Mouse (Mus musculus) hindbrain, embryonic 14.5 days (tissue): ENCODE measurements around the gene Plin3. TPM values are rescaled to one million over a fixed set of nuclear protein-coding genes. Genes with fewer than 3 reads are reported as not detected.

Experiments
- ATAC-seq: fragments of 200-750 bp; cut with Nextera tagmentation; 2 replicates; pipeline ENCODE4 v1.8.0; 2017; ENCODE audit warnings: moderate number of reproducible peaks, mild to moderate bottlenecking, moderate TSS enrichment, moderate library complexity; ENCODE audit not compliant: low FRiP score
- DNase-seq: peaks from one replicate; pipeline ENCODE4 v3.0.0-alpha.2; 2015; ENCODE audit warnings: low spot score
- H3K27ac ChIP-seq: fragments of 300-500 bp; sonication (generic); 2 replicates; pipeline ENCODE4 v1.5.1; 2014; ENCODE audit warnings: mild to moderate bottlenecking, moderate library complexity
- H3K27me3 ChIP-seq: fragments of 300-500 bp; sonication (generic); 2 replicates; pipeline ENCODE4 v1.6.1; 2014; ENCODE audit warnings: mild to moderate bottlenecking, low read length, mixed read lengths; ENCODE audit not compliant: control insufficient read depth, insufficient read depth
- H3K36me3 ChIP-seq: fragments of 300-500 bp; sonication (generic); replicated peaks from 2 replicates; pipeline ENCODE4 v1.6.1; 2014; ENCODE audit not compliant: control insufficient read depth, insufficient read depth
- H3K4me1 ChIP-seq: fragments of 300-500 bp; sonication (generic); replicated peaks from 2 replicates; pipeline ENCODE4 v1.6.1; 2014; ENCODE audit warnings: antibody characterized with exemption, low read length, mixed read lengths; ENCODE audit not compliant: control insufficient read depth, insufficient read depth
- H3K4me2 ChIP-seq: fragments of 300-500 bp; sonication (generic); replicated peaks from 2 replicates; pipeline ENCODE4 v1.6.1; 2014; ENCODE audit warnings: mild to moderate bottlenecking, moderate library complexity
- H3K4me3 ChIP-seq: fragments of 300-500 bp; sonication (generic); replicated peaks from 2 replicates; pipeline ENCODE4 v1.5.1; 2014; ENCODE audit warnings: mild to moderate bottlenecking, low read length
- H3K9ac ChIP-seq: fragments of 300-500 bp; sonication (generic); 2 replicates; pipeline ENCODE4 v1.6.1; 2014
- H3K9me3 ChIP-seq: fragments of 300-500 bp; sonication (generic); 2 replicates; pipeline ENCODE4 v1.6.1; 2016; ENCODE audit warnings: low read length; ENCODE audit not compliant: control insufficient read depth
- WGBS: fragments of 180-500 bp; shearing (Covaris S2); extraction: QIAGEN DNeasy Blood & Tissue Kit; methylation state at CpG from one replicate; pipeline ENCODE4 v1.1.7; 2014; 5-methylcytosine and 5-hydroxymethylcytosine counted together
- polyA plus RNA-seq: library from polyadenylated mRNA; unstranded; fragments of >200 nt; fragmentation: Nextera tagmentation; extraction: Ambion mirVana; gene quantifications from 2 replicates; pipeline ENCODE4 v1.2.1, GENCODE M21; 2014

Gene Plin3
- polyA plus RNA-seq, 1 experiment from 2014 or later = 16.4 TPM

- Histone ChIP-seq H3K9ac (no peak overlapping the region), H3K9me3 (no peaks in the 10 kb centered on the region), H3K4me2 (no peak overlapping the region), H3K27ac (no peak overlapping the region), H3K4me3 (no peak overlapping the region), H3K27me3 (no peaks in the 10 kb centered on the region), H3K4me1 (peaks cover 11% of the 10 kb centered on the region; the same call in 1 of the 2 replicates), H3K36me3 (no peaks in the 10 kb centered on the region)
- ATAC-seq = no peak
- DNase-seq = no peak
- WGBS = 80% methylated on average over 3 of the region's 3 CpGs
These were observed 20.0 kb downstream of the Plin3 start for GRCm38 (mm10) chr17:56272644-56273043.

GRCm38 (mm10) chr17:56271609-56272253 lies 20.9 kb downstream of the Plin3 start:
- no peak for DNase-seq
- no peaks in the 10 kb centered on the region for H3K27me3 ChIP-seq
- H3K4me2 ChIP-seq = no peak overlapping the region

GRCm38 (mm10) chr17:56269741-56270140 lies 22.9 kb downstream of the Plin3 start:
- H3K27ac ChIP-seq = peak overlapping the region; percentile 70
- H3K36me3 ChIP-seq = peaks cover 8% of the 10 kb centered on the region
- no peaks in the 10 kb centered on the region; the same call in 1 of the 2 replicates for H3K4me1 ChIP-seq
- DNase-seq (no peak), ATAC-seq (peak; percentile 38; the same call in 1 of the 2 replicates)
- no peaks in the 10 kb centered on the region for H3K27me3 ChIP-seq
- 67% methylated on average over 3 of the region's 3 CpGs for WGBS
- peak overlapping the region; percentile 29 for H3K4me3 ChIP-seq
- peak overlapping the region; percentile 49 for H3K9ac ChIP-seq
- no peaks in the 10 kb centered on the region for H3K9me3 ChIP-seq
- peak overlapping the region; percentile 56 for H3K4me2 ChIP-seq

More at GRCm38 (mm10) chr17:56271609-56272253, 20.9 kb downstream of the Plin3 start:
- Histone ChIP-seq H3K36me3 (no peaks in the 10 kb centered on the region), H3K27ac (no peak overlapping the region), H3K9ac (no peak overlapping the region), H3K4me1 (peaks cover 9% of the 10 kb centered on the region; the same call in 1 of the 2 replicates), H3K4me3 (no peak overlapping the region), H3K9me3 (no peaks in the 10 kb centered on the region)
- 89% methylated on average over 12 of the region's 12 CpGs for WGBS
- ATAC-seq = no peak

GRCm38 (mm10) chr17:56269153-56269630 lies 23.5 kb downstream of the Plin3 start:
- H3K9me3 ChIP-seq = no peaks in the 10 kb centered on the region
- H3K36me3 ChIP-seq = peaks cover 11% of the 10 kb centered on the region
- ATAC-seq = peak; percentile 87
- H3K9ac ChIP-seq = peak overlapping the region; percentile 55
- peak; percentile 83 for DNase-seq
- H3K4me1 ChIP-seq = no peaks in the 10 kb centered on the region; the same call in 1 of the 2 replicates
- peak overlapping the region; percentile 70 for H3K27ac ChIP-seq
- 22% methylated on average over 12 of the region's 12 CpGs for WGBS
- H3K4me3 ChIP-seq = peak overlapping the region; percentile 29
- no peaks in the 10 kb centered on the region for H3K27me3 ChIP-seq
- peak overlapping the region; percentile 56 for H3K4me2 ChIP-seq

GRCm38 (mm10) chr17:56266271-56266670 lies 26.4 kb downstream of the Plin3 start:
- no peak for DNase-seq
- no peak overlapping the region for H3K4me3 ChIP-seq
- H3K4me1 ChIP-seq = no peaks in the 10 kb centered on the region; the same call in none of the 2 replicates
- no peak overlapping the region for H3K4me2 ChIP-seq
- H3K9me3 ChIP-seq = no peaks in the 10 kb centered on the region
- no peak for ATAC-seq
- H3K27ac ChIP-seq = no peak overlapping the region
- H3K27me3 ChIP-seq = no peaks in the 10 kb centered on the region
- WGBS = 64% methylated on average over 3 of the region's 3 CpGs
- H3K9ac ChIP-seq = no peak overlapping the region
- H3K36me3 ChIP-seq = peaks cover 31% of the 10 kb centered on the region

- H3K36me3 ChIP-seq = peaks cover 35% of the 10 kb centered on the region
- ATAC-seq = no peak
These were observed 26.8 kb downstream of the Plin3 start for GRCm38 (mm10) chr17:56265869-56266268.

GRCm38 (mm10) chr17:56265011-56265410 lies 27.7 kb downstream of the Plin3 start:
- ATAC-seq = no peak
- no peaks in the 10 kb centered on the region for H3K9me3 ChIP-seq
- DNase-seq = no peak
- WGBS = 93% methylated on average over 4 of the region's 4 CpGs
- no peak overlapping the region for H3K27ac ChIP-seq
- no peak overlapping the region for H3K4me3 ChIP-seq
- no peak overlapping the region for H3K9ac ChIP-seq
- no peak overlapping the region for H3K4me2 ChIP-seq
- H3K27me3 ChIP-seq = no peaks in the 10 kb centered on the region
- peaks cover 43% of the 10 kb centered on the region for H3K36me3 ChIP-seq
- peaks cover 8% of the 10 kb centered on the region for H3K4me1 ChIP-seq

More at GRCm38 (mm10) chr17:56265869-56266268, 26.8 kb downstream of the Plin3 start:
- Histone ChIP-seq H3K9me3 (no peaks in the 10 kb centered on the region), H3K4me3 (no peak overlapping the region), H3K4me1 (no peaks in the 10 kb centered on the region; the same call in none of the 2 replicates), H3K27ac (no peak overlapping the region), H3K9ac (no peak overlapping the region), H3K4me2 (no peak overlapping the region), H3K27me3 (no peaks in the 10 kb centered on the region)
- no peak for DNase-seq
- WGBS = 93% methylated on average over 3 of the region's 3 CpGs

- H3K27ac ChIP-seq = no peak overlapping the region
- ATAC-seq (peak; percentile 74), DNase-seq (peak; percentile 82)
- 17% methylated on average over 8 of the region's 8 CpGs for WGBS
- H3K36me3 ChIP-seq = peaks cover 53% of the 10 kb centered on the region
- H3K9ac ChIP-seq = no peak overlapping the region
- no peaks in the 10 kb centered on the region for H3K27me3 ChIP-seq
- peaks cover 17% of the 10 kb centered on the region for H3K4me1 ChIP-seq
- no peak overlapping the region for H3K4me2 ChIP-seq
- H3K9me3 ChIP-seq = no peaks in the 10 kb centered on the region
- no peak overlapping the region for H3K4me3 ChIP-seq
These were observed 28.7 kb downstream of the Plin3 start for GRCm38 (mm10) chr17:56264020-56264419.

GRCm38 (mm10) chr17:56262645-56263094 lies 30.0 kb downstream of the Plin3 start:
- H3K27me3 ChIP-seq = no peaks in the 10 kb centered on the region
- 84% methylated on average over 3 of the region's 3 CpGs for WGBS
- H3K27ac ChIP-seq = no peak overlapping the region
- H3K4me1 ChIP-seq = peaks cover 30% of the 10 kb centered on the region
- no peak overlapping the region for H3K4me2 ChIP-seq
- H3K4me3 ChIP-seq = no peak overlapping the region
- no peaks in the 10 kb centered on the region for H3K9me3 ChIP-seq
- DNase-seq (no peak), ATAC-seq (no peak)
- H3K9ac ChIP-seq = no peak overlapping the region
- peaks cover 66% of the 10 kb centered on the region for H3K36me3 ChIP-seq
